Mouse (Mus musculus) cortical plate, adult 2 months (tissue): ENCODE measurements around the gene Ppib.

Source experiments
- CTCF ChIP-seq: fragments of 200-500 bp; IDR thresholded peaks from 2 replicates; pipeline ENCODE4 v1.5.1; 2011; ENCODE audit warnings: mild to moderate bottlenecking, control low read depth, low read length; ENCODE audit not compliant: insufficient read depth; ENCODE audit errors: extremely low read depth
- POLR2A ChIP-seq: fragments of 200-500 bp; IDR thresholded peaks from 2 replicates; pipeline ENCODE4 v1.6.1; 2011; ENCODE audit warnings: mild to moderate bottlenecking, low read length, control low read depth; ENCODE audit not compliant: insufficient read depth; ENCODE audit errors: extremely low read depth

- TF ChIP-seq CTCF: no peak
- TF ChIP-seq POLR2A: no peak
Observed at GRCm38 (mm10) chr9:66102668-66103067, 42.6 kb downstream of the Ppib start.
